Mouse (Mus musculus) 3134 (cell line): Measurements from ENCODE around the gene Scin.
A peak's percentile ranks its signal among the peaks of the same experiment; 100 is the strongest.

ENCODE experiments used
- DNase-seq: peaks from one replicate; pipeline ENCODE4 v3.0.0-alpha.2; 2011; ENCODE audit warnings: low spot score; ENCODE audit not compliant: insufficient read length; ENCODE audit errors: extremely low read depth

The Scin gene

GRCm38 (mm10) chr12:40029201-40029600, 104.8 kb downstream of the Scin start:
- peak; percentile 31 for DNase-seq

- no peak for DNase-seq
Measured at GRCm38 (mm10) chr12:40027846-40028245, 106.2 kb downstream of the Scin start.

- DNase-seq = no peak
Measured at GRCm38 (mm10) chr12:40027444-40027843, 106.6 kb downstream of the Scin start.

GRCm38 (mm10) chr12:40023918-40024317, 110.1 kb downstream of the Scin start:
- no peak for DNase-seq

GRCm38 (mm10) chr12:40023014-40023642, 110.9 kb downstream of the Scin start:
- DNase-seq = no peak

- no peak for DNase-seq
Measured at GRCm38 (mm10) chr12:40022344-40022743, 111.7 kb downstream of the Scin start.

GRCm38 (mm10) chr12:40017955-40018505, 116.0 kb downstream of the Scin start:
- DNase-seq = peak; percentile 22

- DNase-seq = peak; percentile 14
Measured at GRCm38 (mm10) chr12:40016648-40017460, 117.2 kb downstream of the Scin start.

GRCm38 (mm10) chr12:40016068-40016467, 118.0 kb downstream of the Scin start:
- no peak for DNase-seq

- DNase-seq = no peak
Measured at GRCm38 (mm10) chr12:40009866-40010265, 124.2 kb downstream of the Scin start.
